Mouse (Mus musculus): ENCODE data around the gene Slc7a8. TPM values are rescaled to one million over a fixed set of nuclear protein-coding genes. Genes with fewer than 3 reads are reported as not detected.

The Slc7a8 gene
- total RNA-seq, 1 experiment from 2014 or later, result 7.0 TPM

DNA sequence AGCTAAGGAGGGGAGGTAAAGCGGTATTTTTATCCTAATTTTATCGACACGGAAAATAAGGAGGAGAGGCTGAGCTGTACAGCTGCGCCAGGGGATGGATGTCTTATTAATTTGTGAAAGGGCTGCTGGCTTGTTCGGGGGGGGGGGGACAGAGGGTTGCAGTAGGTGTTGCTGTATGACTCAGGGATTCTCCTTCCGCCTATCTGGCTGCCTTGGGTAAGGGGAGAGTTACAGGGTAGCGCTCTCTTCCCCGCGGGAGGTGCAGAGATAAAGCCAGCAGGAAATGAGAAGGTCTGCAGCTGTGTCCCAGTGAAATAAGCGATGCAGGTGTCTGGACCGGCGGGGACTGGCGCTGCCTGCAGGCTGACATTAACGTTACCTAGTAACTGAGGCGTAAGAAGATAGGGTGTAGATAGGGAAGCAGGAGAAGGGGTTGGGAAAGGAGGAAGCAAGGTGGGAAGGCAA, 67.1 kb downstream of the Slc7a8 start:
- no peak for ATAC-seq (replicated peaks; ENCODE audit: insufficient number of reproducible peaks, low FRiP score, low TSS enrichment, poor library complexity, severe bottlenecking)

DNA sequence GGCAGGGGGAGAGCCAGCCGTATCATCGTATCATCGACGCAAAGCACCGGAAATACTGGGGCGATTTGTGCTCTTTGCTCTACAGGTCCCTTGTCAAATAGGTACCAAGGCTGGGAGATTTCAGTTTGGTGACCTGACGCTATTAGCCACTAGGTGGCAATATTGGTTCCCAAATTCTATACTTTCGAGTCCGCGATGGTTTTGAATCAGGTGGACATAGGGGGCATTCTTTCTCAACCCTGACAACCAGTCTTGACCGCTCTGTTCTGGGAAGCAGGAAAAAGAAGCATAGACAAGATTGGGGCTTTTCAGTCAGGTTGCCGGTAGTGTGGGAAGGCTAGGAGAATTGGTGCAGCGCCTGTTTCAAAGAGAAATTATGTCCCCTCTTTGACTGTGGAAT, 67.6 kb downstream of the Slc7a8 start:
- peak; percentile 64 for ATAC-seq (replicated peaks; ENCODE audit: insufficient number of reproducible peaks, low FRiP score, low TSS enrichment, poor library complexity, severe bottlenecking)

GRCm38 (mm10) chr14:54712861-54713260, 68.9 kb downstream of the Slc7a8 start:
- ATAC-seq (replicated peaks; ENCODE audit: insufficient number of reproducible peaks, low FRiP score, low TSS enrichment, poor library complexity, severe bottlenecking), result peak; percentile 24; the same call in 1 of the 2 replicates

DNA sequence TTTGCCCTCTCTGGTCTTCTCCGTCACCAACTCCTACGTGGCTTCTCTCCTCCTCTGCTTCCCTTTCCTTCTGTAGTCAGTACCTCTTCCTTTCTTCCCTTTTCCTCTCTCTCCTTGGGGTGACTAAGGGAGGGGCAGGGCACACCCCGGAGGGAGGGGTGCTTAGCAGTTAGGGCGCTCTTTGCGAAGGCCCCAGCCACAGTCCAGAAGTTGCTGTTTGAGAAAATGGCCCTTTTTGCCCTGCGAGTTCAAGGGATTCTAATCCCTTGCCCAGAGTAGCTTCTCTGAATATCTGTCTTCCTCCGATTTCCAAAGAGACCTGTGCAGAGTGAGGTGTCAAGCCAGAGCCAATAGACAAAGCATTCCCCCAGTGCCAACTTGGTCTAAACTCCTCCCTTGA, 69.7 kb downstream of the Slc7a8 start, which contains the start of gene Cebpe:
Cebpe (minus strand) TSS at position 101 of the 400 bp plus-strand sequence.
- ATAC-seq (replicated peaks; ENCODE audit: insufficient number of reproducible peaks, low FRiP score, low TSS enrichment, poor library complexity, severe bottlenecking), result no peak

DNA sequence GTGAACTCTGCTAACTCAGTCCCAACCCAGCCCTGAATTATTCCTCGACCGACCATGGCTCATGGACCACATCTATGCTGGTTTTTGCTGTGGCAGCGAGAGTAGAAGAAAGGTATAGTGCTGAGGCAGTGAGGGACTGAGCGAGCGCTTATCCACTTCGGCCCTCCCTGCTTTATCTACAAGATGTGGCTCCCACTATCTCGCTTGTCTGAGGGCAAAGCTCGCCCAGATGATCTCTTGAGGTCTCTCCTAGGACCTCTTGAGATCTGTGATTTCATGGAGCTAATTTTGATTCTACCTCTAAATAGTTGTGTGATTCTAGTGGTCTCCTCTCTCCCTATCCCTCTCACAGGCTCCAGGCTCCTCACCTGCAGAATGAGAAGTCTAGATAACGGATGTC, 72.7 kb downstream of the Slc7a8 start:
- no peak for ATAC-seq (replicated peaks; ENCODE audit: insufficient number of reproducible peaks, low FRiP score, low TSS enrichment, poor library complexity, severe bottlenecking)

DNA sequence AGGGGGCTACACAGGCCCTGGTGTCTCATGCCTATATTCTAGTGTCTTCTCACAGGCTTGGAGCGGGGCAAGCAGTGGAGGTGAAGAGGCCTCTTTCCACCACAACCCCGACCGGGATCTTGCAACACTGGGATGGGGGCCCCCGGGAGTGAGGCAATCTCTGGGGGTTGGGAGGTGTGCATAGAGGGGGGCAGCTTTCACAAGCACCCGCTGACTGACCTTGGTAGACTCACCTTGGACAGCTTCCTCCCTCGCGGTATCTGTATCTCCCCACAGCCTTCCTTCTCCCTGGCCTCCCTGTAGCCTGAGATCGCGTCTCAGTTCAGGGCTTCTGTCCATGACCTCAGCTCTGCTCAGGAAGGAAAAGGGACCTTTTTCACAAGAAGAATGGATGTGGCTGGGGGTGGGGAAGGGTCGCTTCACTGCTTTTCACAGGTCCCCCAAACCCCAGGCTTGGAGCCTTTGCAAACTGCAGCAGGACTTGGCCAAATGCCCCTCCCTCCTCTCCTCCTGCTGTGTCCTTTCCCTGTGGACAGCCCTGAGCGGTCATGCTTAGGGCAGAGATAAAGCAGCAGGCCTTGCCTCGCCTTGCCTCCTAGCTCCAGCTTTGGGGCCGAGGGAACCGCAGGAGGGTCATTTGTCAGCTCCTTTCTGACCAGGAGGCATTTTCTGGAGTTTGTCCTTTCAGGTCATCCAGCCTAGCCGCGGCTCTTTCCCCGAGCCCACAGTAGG, 75.0 kb downstream of the Slc7a8 start:
- no peak for ATAC-seq (replicated peaks; ENCODE audit: insufficient number of reproducible peaks, low FRiP score, low TSS enrichment, poor library complexity, severe bottlenecking)

- no peak for ATAC-seq (replicated peaks; ENCODE audit: insufficient number of reproducible peaks, low FRiP score, low TSS enrichment, poor library complexity, severe bottlenecking)
Observed at GRCm38 (mm10) chr14:54705844-54706243, 75.9 kb downstream of the Slc7a8 start.

DNA sequence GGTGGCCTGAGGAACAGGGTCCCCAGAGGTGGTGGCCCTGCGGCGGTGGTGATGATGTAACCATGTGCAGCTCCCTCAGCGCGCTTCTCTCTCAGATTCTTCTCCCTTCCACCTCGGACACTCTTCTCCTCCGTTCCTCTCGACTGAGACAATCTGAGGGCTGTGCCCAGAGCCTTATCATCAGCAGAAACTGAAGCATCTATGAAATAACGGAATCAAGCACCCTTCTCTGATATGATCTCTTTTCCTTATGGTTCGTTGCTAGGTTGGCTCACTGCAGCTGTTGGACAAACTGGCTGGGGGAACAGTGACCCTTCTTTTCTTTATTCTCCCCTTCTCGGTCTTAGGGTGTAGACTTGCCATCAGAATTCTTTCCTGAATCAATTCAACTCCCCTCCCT, 78.5 kb downstream of the Slc7a8 start:
- no peak for ATAC-seq (replicated peaks; ENCODE audit: insufficient number of reproducible peaks, low FRiP score, low TSS enrichment, poor library complexity, severe bottlenecking)

GRCm38 (mm10) chr14:54701298-54701697, 80.4 kb downstream of the Slc7a8 start:
- peak; percentile 86 for ATAC-seq (replicated peaks; ENCODE audit: insufficient number of reproducible peaks, low FRiP score, low TSS enrichment, poor library complexity, severe bottlenecking)

GRCm38 (mm10) chr14:54699586-54699985, 82.2 kb downstream of the Slc7a8 start:
- no peak for ATAC-seq (replicated peaks; ENCODE audit: insufficient number of reproducible peaks, low FRiP score, low TSS enrichment, poor library complexity, severe bottlenecking)

GRCm38 (mm10) chr14:54698733-54699132, 83.0 kb downstream of the Slc7a8 start, which contains the start of gene Gm29776:
Gene Gm29776, minus strand, starts transcription at chr14:54698833.
- no peak for ATAC-seq (replicated peaks; ENCODE audit: insufficient number of reproducible peaks, low FRiP score, low TSS enrichment, poor library complexity, severe bottlenecking)

GRCm38 (mm10) chr14:54696752-54697151, 85.0 kb downstream of the Slc7a8 start:
- no peak for ATAC-seq (replicated peaks; ENCODE audit: insufficient number of reproducible peaks, low FRiP score, low TSS enrichment, poor library complexity, severe bottlenecking)

DNA sequence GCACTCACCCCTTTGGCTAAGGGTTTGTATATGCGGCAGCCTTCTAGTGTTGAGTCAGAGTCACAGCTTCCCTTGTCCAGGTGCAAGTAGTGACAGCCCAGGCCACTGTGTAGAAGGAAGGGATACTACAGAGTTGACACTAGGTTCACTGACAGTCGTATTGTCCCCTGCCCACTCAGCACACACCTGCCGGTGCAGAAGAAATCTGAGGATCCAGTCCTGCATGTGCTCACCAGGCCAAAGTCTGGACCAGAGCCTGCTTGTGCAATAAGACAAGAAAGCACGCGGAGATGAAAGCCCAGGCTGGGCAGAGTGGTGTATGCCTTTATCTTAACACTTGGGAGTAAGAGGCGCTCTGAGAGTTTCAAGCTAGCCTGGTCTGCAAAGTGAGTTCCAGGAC, 86.7 kb downstream of the Slc7a8 start:
- ATAC-seq (replicated peaks; ENCODE audit: insufficient number of reproducible peaks, low FRiP score, low TSS enrichment, poor library complexity, severe bottlenecking), result 0 out of 2 replicates have a peak, but pooled peaks have one; percentile 20

- no peak for ATAC-seq (replicated peaks; ENCODE audit: insufficient number of reproducible peaks, low FRiP score, low TSS enrichment, poor library complexity, severe bottlenecking)
Observed at GRCm38 (mm10) chr14:54687251-54687650, 94.5 kb downstream of the Slc7a8 start.

- ATAC-seq (replicated peaks; ENCODE audit: insufficient number of reproducible peaks, low FRiP score, low TSS enrichment, poor library complexity, severe bottlenecking), result peak; percentile 95
Observed at GRCm38 (mm10) chr14:54686522-54687143, 95.1 kb downstream of the Slc7a8 start, which contains the start of gene Acin1. Gene Acin1, minus strand, starts transcription at chr14:54686931.

DNA sequence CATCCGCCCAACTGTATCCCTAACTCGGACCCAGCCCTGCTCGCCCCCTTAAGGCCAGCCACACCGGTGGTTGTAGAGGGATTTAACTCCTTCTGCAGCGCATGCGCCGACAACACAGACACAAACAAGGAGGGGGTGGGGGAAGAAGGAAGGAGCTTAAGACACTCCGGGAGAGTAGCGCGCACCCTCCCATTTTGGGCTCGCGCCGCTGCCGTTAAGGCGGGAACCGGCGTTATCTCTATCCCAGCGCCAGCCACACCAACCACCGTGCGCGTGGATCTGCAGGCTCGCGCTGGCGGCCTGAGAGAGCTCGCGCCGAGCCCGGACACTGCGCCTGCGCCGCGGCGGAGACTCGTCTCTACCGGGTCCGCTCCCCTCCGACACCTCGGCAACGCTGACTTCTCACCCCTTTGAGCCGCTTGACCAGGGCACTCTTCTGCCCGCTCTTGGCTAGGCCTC, 95.7 kb downstream of the Slc7a8 start, which contains the start of gene 1700123O20Rik:
1700123O20Rik (plus strand) TSS at position 154 of the 459 bp plus-strand sequence.
- ATAC-seq (replicated peaks; ENCODE audit: insufficient number of reproducible peaks, low FRiP score, low TSS enrichment, poor library complexity, severe bottlenecking), result peak; percentile 45; the same call in 1 of the 2 replicates

- no peak for ATAC-seq (replicated peaks; ENCODE audit: insufficient number of reproducible peaks, low FRiP score, low TSS enrichment, poor library complexity, severe bottlenecking)
Observed at GRCm38 (mm10) chr14:54685471-54685870, 96.3 kb downstream of the Slc7a8 start.

DNA sequence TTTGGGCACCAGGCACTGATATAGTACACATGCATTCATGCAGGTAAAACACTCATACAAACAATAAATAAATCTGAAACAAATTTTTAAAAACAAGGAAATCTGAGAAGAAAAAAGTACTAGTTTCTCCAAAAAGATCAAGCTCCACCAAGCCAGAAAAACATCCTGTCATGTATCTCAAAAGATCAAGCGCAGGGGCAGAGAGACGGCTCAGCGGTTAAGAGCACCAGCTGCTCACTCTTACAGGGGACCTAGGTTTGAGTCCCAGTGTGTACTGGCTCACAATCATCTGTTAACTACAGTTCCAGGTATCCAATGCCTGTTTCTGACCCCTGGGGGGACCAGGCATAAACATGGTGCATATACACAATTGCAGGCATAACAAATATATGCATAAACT, 99.3 kb downstream of the Slc7a8 start:
- ATAC-seq (replicated peaks; ENCODE audit: insufficient number of reproducible peaks, low FRiP score, low TSS enrichment, poor library complexity, severe bottlenecking), result no peak

- ATAC-seq (replicated peaks; ENCODE audit: insufficient number of reproducible peaks, low FRiP score, low TSS enrichment, poor library complexity, severe bottlenecking), result no peak
Observed at GRCm38 (mm10) chr14:54678657-54679304, 103.0 kb downstream of the Slc7a8 start.

Measured in monocyte, adult 5-6 weeks (primary cell).